Mouse (Mus musculus) mature B cell (primary cell): ENCODE data around the gene Zfp963.
"Not testable (repeated sequence)": the region's sequence is repeated elsewhere in the genome, so short reads cannot be mapped to it uniquely, and the experiment has no call there.

Source experiments
- in situ Hi-C: fragments of 300-500 bp; cut with MboI; formaldehyde crosslinking; loops from 2 replicates; pipeline ENCODE4 v1.14.3; 2019

The Zfp963 gene

DNA sequence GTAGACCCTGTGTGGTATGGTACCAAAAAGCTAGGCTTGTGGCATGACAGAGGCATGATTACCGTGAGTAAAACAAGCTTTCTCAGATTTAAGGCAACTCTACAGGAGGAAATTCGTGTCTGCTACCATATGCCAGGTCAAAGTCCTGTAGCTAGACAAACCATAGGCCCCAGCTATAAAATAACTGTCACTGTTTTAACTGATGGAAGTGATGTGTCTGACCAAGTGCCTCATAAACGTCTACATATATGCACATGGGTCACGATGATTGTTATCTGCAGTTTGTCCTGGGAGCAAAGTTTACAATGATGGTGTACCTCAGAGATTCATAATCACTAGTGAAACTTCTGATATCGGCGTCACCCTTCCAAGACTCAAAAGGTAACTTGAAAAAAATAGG is 9.0 kb downstream of the Zfp963 start:
- in situ Hi-C loops, result no loop called here

- in situ Hi-C loops, result no loop called here
These were observed 14.3 kb downstream of the Zfp963 start for GRCm38 (mm10) chr8:69735495-69735894.

- in situ Hi-C loops, result no loop called here
These were observed 32.6 kb downstream of the Zfp963 start for GRCm38 (mm10) chr8:69717232-69717580.

- in situ Hi-C loops, result no loop called here
These were observed 33.2 kb downstream of the Zfp963 start for GRCm38 (mm10) chr8:69716403-69717231.

DNA sequence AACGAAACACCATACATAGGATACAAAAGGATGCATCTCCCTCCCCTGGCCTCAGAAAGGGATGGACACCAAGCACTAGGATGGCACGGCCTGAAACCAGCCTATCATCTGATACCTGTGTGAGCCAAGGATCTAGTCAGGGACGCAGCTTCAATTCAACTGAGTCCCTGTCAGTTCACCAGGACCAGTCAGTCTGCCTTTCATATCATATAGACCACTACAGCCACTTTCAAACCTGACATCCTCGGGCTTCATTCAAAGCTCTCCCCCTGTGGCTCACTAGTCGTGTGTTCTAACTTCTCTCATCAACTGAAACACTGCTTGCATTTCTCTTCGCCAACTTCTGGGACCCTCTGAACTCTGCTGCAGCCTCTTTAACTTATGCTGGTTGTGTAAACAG is 34.4 kb downstream of the Zfp963 start:
- in situ Hi-C loops, result no loop called here

DNA sequence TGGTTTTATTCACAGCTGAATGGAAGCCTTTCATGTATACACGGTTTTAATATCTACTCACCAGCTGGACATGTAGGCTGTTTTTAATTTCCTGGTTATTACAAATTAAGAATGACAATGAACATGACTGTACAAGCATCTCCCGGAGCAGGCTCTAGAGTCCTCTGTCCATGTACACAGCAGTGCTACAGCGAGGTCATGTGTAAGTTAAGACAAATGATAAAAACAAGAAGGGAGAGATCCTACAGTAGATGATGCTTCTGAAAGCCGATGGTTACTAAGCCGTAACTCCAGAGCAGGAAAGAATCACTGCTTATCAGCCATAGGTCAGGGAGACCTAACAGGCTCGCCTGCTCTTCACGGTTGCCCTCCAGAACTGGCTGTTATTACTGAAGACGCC is 36.3 kb downstream of the Zfp963 start:
- in situ Hi-C loops, result no loop called here

DNA sequence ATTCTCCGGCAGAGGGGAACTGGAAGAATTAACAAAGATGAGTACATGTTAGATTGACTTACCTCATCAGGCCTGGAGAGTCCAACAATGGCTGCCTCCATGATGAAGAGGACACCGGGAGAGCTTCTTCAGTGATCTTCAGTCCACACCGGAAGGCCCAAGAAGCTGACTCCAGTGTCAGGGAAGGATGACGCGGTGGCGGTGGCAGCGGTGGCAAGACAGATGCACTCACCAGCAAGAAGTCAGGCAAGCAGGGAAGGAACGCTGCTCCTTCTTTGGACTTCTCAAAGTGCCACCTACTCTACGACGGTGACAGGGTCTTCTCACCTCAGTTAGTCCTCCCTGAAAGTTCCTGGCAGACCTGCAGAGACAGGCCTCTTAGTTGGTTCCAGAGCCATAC is 39.1 kb downstream of the Zfp963 start, which contains the start of gene Zfp869:
Gene Zfp869, minus strand, starts transcription at position 101 of the 400 bp plus-strand sequence.
- in situ Hi-C loops, result not testable (repeated sequence)

- in situ Hi-C loops, result no loop called here
These were observed 48.0 kb downstream of the Zfp963 start for GRCm38 (mm10) chr8:69701810-69702209.
